Mouse (Mus musculus): ENCODE results near the gene Ppp1r14d. TPM values are rescaled to one million over a fixed set of nuclear protein-coding genes. Genes with fewer than 3 reads are reported as not detected.

Ppp1r14d gene
- polyA plus RNA-seq, 1 experiment: not detected

GRCm38 (mm10) chr2:119260518-119260917, 30.8 kb upstream of the Ppp1r14d start:
- TF ChIP-seq TAL1 (IDR thresholded peaks at IDR 0.05; ENCODE audit: low read length) (no peak), GATA1 (IDR thresholded peaks at IDR 0.05; ENCODE audit: low read length) (no peak)
- Histone ChIP-seq H3K4me1 (ENCODE audit: control insufficient read depth) (no peaks in the 10 kb centered on the region), H3K36me3 (ENCODE audit: control insufficient read depth) (no peaks in the 10 kb centered on the region), H3K4me3 (replicated peaks) (no peak overlapping the region), H3K9me3 (ENCODE audit: control insufficient read depth, low read length) (no peaks in the 10 kb centered on the region), H3K27me3 (ENCODE audit: control insufficient read depth) (peaks cover 14% of the 10 kb centered on the region)

- Histone ChIP-seq H3K36me3 (ENCODE audit: control insufficient read depth) (no peaks in the 10 kb centered on the region), H3K4me3 (replicated peaks) (no peak overlapping the region), H3K27me3 (ENCODE audit: control insufficient read depth) (peaks cover 31% of the 10 kb centered on the region), H3K4me1 (ENCODE audit: control insufficient read depth) (peaks cover 8% of the 10 kb centered on the region), H3K9me3 (ENCODE audit: control insufficient read depth, low read length) (no peaks in the 10 kb centered on the region)
- TF ChIP-seq GATA1 (IDR thresholded peaks at IDR 0.05; ENCODE audit: low read length): no peak
- no peak for TF ChIP-seq TAL1 (IDR thresholded peaks at IDR 0.05; ENCODE audit: low read length)
Measured at GRCm38 (mm10) chr2:119254976-119255375, 25.3 kb upstream of the Ppp1r14d start.

DNA sequence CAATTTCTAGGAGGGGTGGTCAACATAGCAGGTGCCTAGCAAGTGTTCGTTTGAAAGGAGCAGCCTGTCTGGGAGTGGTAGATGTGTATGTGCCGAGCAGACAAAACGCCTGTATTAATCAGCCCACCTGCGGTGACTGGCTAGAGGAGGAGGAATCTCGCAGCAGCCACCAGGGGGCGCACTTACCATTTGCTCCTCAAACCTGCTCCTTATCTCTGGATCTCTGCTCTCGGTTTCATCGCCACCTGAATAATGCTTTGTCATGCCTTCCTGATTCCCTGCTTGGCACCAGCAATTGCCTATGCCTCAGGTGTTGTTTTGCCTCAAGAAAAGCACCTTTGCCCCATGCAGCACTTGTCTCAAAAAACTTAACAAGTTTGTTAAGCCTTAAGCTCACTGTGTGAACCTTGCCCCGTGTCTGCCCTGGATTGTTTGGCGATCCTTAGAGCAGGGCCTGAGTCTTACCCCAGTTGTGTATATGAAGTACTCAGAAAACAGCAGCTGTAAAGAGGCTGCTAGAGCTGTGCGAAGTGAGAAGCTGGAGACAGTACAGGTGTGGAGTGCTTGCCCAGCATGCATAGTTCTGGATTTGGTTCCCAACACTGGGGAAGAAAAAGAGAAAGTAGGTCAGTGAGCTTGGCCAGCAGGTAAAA, 21.2 kb upstream of the Ppp1r14d start:
- Histone ChIP-seq H3K27me3 (ENCODE audit: control insufficient read depth) (peaks cover 27% of the 10 kb centered on the region), H3K4me3 (replicated peaks) (peak overlapping the region; percentile 28), H3K9me3 (ENCODE audit: control insufficient read depth, low read length) (no peaks in the 10 kb centered on the region), H3K36me3 (ENCODE audit: control insufficient read depth) (no peaks in the 10 kb centered on the region), H3K4me1 (ENCODE audit: control insufficient read depth) (peaks cover 8% of the 10 kb centered on the region)
- TF ChIP-seq TAL1 (IDR thresholded peaks at IDR 0.05; ENCODE audit: low read length) (no peak), GATA1 (IDR thresholded peaks at IDR 0.05; ENCODE audit: low read length) (peak; percentile 95)

GRCm38 (mm10) chr2:119250377-119250776, 20.7 kb upstream of the Ppp1r14d start:
- H3K4me3 ChIP-seq (replicated peaks): no peak overlapping the region
- H3K36me3 ChIP-seq (ENCODE audit: control insufficient read depth): no peaks in the 10 kb centered on the region
- TF ChIP-seq GATA1 (IDR thresholded peaks at IDR 0.05; ENCODE audit: low read length) (no peak), TAL1 (IDR thresholded peaks at IDR 0.05; ENCODE audit: low read length) (no peak)
- peaks cover 25% of the 10 kb centered on the region for H3K27me3 ChIP-seq (ENCODE audit: control insufficient read depth)
- H3K4me1 ChIP-seq (ENCODE audit: control insufficient read depth): peaks cover 8% of the 10 kb centered on the region
- H3K9me3 ChIP-seq (ENCODE audit: control insufficient read depth, low read length): no peaks in the 10 kb centered on the region

DNA sequence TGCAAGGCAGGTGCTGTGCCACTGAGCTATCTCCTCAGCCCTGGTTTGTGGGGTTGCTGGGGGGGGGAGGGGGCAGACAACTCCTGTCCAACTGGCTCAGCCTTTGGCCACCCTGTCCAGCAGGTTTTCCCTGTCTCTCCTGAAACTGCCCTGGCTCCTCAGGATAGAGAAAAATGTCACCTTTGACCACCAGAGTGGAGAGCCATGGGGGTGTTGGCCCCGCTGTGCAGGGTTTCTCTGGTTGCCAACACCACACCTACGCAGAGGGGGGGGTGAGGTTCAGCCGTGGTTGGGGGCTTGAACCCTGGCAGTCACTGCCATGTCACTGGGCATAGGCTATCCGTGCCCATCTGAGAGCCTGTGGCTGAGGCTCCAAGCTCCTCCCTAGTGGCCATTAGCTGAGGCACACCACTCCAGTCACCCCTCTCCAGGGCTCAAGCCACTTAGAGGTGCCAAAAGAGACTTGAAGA, 19.9 kb upstream of the Ppp1r14d start:
- H3K9me3 ChIP-seq (ENCODE audit: control insufficient read depth, low read length): no peaks in the 10 kb centered on the region
- peaks cover 8% of the 10 kb centered on the region for H3K4me1 ChIP-seq (ENCODE audit: control insufficient read depth)
- TF ChIP-seq GATA1 (IDR thresholded peaks at IDR 0.05; ENCODE audit: low read length) (no peak), TAL1 (IDR thresholded peaks at IDR 0.05; ENCODE audit: low read length) (no peak)
- H3K4me3 ChIP-seq (replicated peaks): no peak overlapping the region
- no peaks in the 10 kb centered on the region for H3K36me3 ChIP-seq (ENCODE audit: control insufficient read depth)
- peaks cover 17% of the 10 kb centered on the region for H3K27me3 ChIP-seq (ENCODE audit: control insufficient read depth)

- H3K9me3 ChIP-seq (ENCODE audit: control insufficient read depth, low read length): no peaks in the 10 kb centered on the region
- H3K4me1 ChIP-seq (ENCODE audit: control insufficient read depth): peaks cover 8% of the 10 kb centered on the region
- H3K4me3 ChIP-seq (replicated peaks): no peak overlapping the region
- no peak for TF ChIP-seq TAL1 (IDR thresholded peaks at IDR 0.05; ENCODE audit: low read length)
- H3K27me3 ChIP-seq (ENCODE audit: control insufficient read depth): peaks cover 2% of the 10 kb centered on the region; the same call in 1 of the 2 replicates
- H3K36me3 ChIP-seq (ENCODE audit: control insufficient read depth): no peaks in the 10 kb centered on the region
Measured at GRCm38 (mm10) chr2:119247904-119248303, 18.2 kb upstream of the Ppp1r14d start.

DNA sequence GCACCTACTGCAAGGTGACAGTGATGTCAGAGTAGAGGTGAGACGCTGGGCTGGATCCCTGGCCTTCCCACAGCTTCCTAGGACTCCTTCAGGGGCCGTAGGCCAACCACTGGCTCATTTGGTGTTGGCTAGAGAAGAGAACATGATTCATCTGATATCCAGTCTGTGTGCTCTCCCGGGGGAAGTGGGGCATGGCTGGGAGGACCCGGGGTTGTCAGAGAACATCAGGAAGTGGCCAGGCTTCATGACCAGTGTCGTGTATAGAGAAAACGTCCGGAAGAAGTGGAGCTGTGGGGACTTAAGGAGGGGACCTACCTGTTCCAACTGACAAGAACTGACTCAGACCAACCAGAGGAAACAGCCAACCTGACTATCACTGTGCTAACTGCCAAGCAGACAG, 15.5 kb upstream of the Ppp1r14d start:
- H3K9me3 ChIP-seq (ENCODE audit: control insufficient read depth, low read length): no peaks in the 10 kb centered on the region
- TF ChIP-seq TAL1 (IDR thresholded peaks at IDR 0.05; ENCODE audit: low read length) (no peak), GATA1 (IDR thresholded peaks at IDR 0.05; ENCODE audit: low read length) (no peak)
- H3K4me3 ChIP-seq (replicated peaks): no peak overlapping the region
- no peaks in the 10 kb centered on the region for H3K36me3 ChIP-seq (ENCODE audit: control insufficient read depth)
- H3K27me3 ChIP-seq (ENCODE audit: control insufficient read depth): peaks cover 10% of the 10 kb centered on the region
- H3K4me1 ChIP-seq (ENCODE audit: control insufficient read depth): no peaks in the 10 kb centered on the region

- Histone ChIP-seq H3K4me1 (ENCODE audit: control insufficient read depth) (peaks cover under 1% of the 10 kb centered on the region), H3K27me3 (ENCODE audit: control insufficient read depth) (peaks cover 37% of the 10 kb centered on the region), H3K9me3 (ENCODE audit: control insufficient read depth, low read length) (peaks cover under 1% of the 10 kb centered on the region; the same call in 1 of the 2 replicates), H3K4me3 (replicated peaks) (no peak overlapping the region), H3K36me3 (ENCODE audit: control insufficient read depth) (no peaks in the 10 kb centered on the region)
- TF ChIP-seq GATA1 (IDR thresholded peaks at IDR 0.05; ENCODE audit: low read length) (no peak), TAL1 (IDR thresholded peaks at IDR 0.05; ENCODE audit: low read length) (no peak)
Measured at GRCm38 (mm10) chr2:119242548-119242947, 12.8 kb upstream of the Ppp1r14d start.

DNA sequence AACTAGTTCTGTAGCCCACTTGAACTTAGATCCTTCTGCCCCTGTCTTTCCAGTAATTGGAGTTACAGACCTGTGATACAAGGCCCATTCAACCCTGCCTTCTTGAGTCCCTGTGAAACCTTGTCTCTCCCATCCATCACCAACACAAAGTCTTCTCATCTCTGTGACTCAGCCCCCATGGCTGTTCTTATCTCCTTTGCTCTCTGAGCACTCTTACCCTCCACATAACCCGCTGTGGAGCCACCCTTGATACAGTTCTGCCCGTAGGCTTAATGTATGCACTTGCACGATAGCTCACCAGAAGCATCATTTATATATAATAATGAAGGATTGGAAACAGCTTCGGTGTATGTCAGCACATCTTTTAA, 11.1 kb upstream of the Ppp1r14d start:
- Histone ChIP-seq H3K27me3 (ENCODE audit: control insufficient read depth) (peaks cover 52% of the 10 kb centered on the region), H3K4me1 (ENCODE audit: control insufficient read depth) (peaks cover 5% of the 10 kb centered on the region), H3K36me3 (ENCODE audit: control insufficient read depth) (no peaks in the 10 kb centered on the region), H3K9me3 (ENCODE audit: control insufficient read depth, low read length) (peaks cover 3% of the 10 kb centered on the region; the same call in 1 of the 2 replicates), H3K4me3 (replicated peaks) (no peak overlapping the region)
- no peak for TF ChIP-seq TAL1 (IDR thresholded peaks at IDR 0.05; ENCODE audit: low read length)

Measured in erythroblast, embryonic 14.5 days (primary cell).